Mouse (Mus musculus) liver, postnatal 0 days (tissue): ENCODE data around the gene Mtch2. TPM values are rescaled to one million over a fixed set of nuclear protein-coding genes. Genes with fewer than 3 reads are reported as not detected.
"Not testable (repeated sequence)": the region's sequence is repeated elsewhere in the genome, so short reads cannot be mapped to it uniquely, and the experiment has no call there.

Experiments
- ATAC-seq: fragments of 200-750 bp; cut with Nextera tagmentation; 2 replicates; pipeline ENCODE4 v1.8.0; 2017; ENCODE audit warnings: mild to moderate bottlenecking, moderate library complexity
- DNase-seq: peaks from one replicate; pipeline ENCODE4 v3.0.0-alpha.2; 2016
- H3K27ac ChIP-seq: fragments of 300-500 bp; sonication (generic); 2 replicates; pipeline ENCODE4 v1.5.1; 2014; ENCODE audit warnings: antibody characterized with exemption, moderate library complexity, mild to moderate bottlenecking, low read depth
- H3K27me3 ChIP-seq: fragments of 300-500 bp; sonication (generic); 2 replicates; pipeline ENCODE4 v1.6.1; 2014; ENCODE audit warnings: low read length, control low read depth, mixed read lengths; ENCODE audit not compliant: insufficient read depth
- H3K36me3 ChIP-seq: fragments of 300-500 bp; sonication (generic); replicated peaks from 2 replicates; pipeline ENCODE4 v1.6.1; 2014; ENCODE audit warnings: mild to moderate bottlenecking, control low read depth, low read length, moderate library complexity, mixed read lengths; ENCODE audit not compliant: insufficient read depth
- H3K4me1 ChIP-seq: fragments of 300-500 bp; sonication (generic); 2 replicates; pipeline ENCODE4 v1.6.1; 2014; ENCODE audit warnings: antibody characterized with exemption, mild to moderate bottlenecking, control low read depth; ENCODE audit not compliant: insufficient read depth
- H3K4me2 ChIP-seq: fragments of 300-500 bp; sonication (generic); 2 replicates; pipeline ENCODE4 v1.6.1; 2014; ENCODE audit warnings: low read depth, mild to moderate bottlenecking, low read length, moderate library complexity, mixed read lengths
- H3K4me3 ChIP-seq: fragments of 300-500 bp; sonication (generic); 2 replicates; pipeline ENCODE4 v1.5.1; 2014; ENCODE audit warnings: low read depth, low read length
- H3K9ac ChIP-seq: fragments of 300-500 bp; sonication (generic); replicated peaks from 2 replicates; pipeline ENCODE4 v1.6.1; 2014; ENCODE audit warnings: mild to moderate bottlenecking, moderate library complexity
- H3K9me3 ChIP-seq: fragments of 300-500 bp; sonication (generic); 2 replicates; pipeline ENCODE4 v1.6.1; 2016; ENCODE audit warnings: mild to moderate bottlenecking, control low read depth, low read length, mixed read lengths
- CTCF ChIP-seq: sonication (generic); IDR thresholded peaks from 2 replicates; pipeline ENCODE4 v1.5.1; 2016; ENCODE audit warnings: antibody characterized with exemption, low read depth
- EP300 ChIP-seq: IDR thresholded peaks from 2 replicates; pipeline ENCODE4 v1.6.1; 2016; ENCODE audit warnings: antibody characterized with exemption, low read depth, mild to moderate bottlenecking
- WGBS: fragments of 180-500 bp; shearing (Covaris S2); extraction: QIAGEN DNeasy Blood & Tissue Kit; methylation state at CpG from one replicate; pipeline ENCODE4 v1.1.7; 2014; ENCODE audit not compliant: insufficient replicate concordance; 5-methylcytosine and 5-hydroxymethylcytosine counted together
- polyA plus RNA-seq: library from polyadenylated mRNA; unstranded; fragments of >200 nt; fragmentation: Nextera tagmentation; extraction: Ambion mirVana; gene quantifications from 2 replicates; pipeline ENCODE4 v1.2.1, GENCODE M21; 2015

Mtch2 gene
- polyA plus RNA-seq, 1 experiment from 2014 or later = 182 TPM

GRCm38 (mm10) chr2:90881824-90882223 lies 34.9 kb downstream of the Mtch2 start:
- H3K27me3 ChIP-seq = peaks cover 33% of the 10 kb centered on the region
- no peak overlapping the region for H3K4me2 ChIP-seq
- no peak overlapping the region for H3K27ac ChIP-seq
- ATAC-seq (no peak), DNase-seq (no peak)
- TF ChIP-seq CTCF = no peak
- TF ChIP-seq EP300 = no peak
- no peaks in the 10 kb centered on the region for H3K36me3 ChIP-seq
- H3K4me1 ChIP-seq = peaks cover 7% of the 10 kb centered on the region
- H3K9me3 ChIP-seq = peaks cover 6% of the 10 kb centered on the region
- no peak overlapping the region for H3K9ac ChIP-seq
- 61% methylated on average over 2 of the region's 2 CpGs for WGBS
- no peak overlapping the region for H3K4me3 ChIP-seq

DNA sequence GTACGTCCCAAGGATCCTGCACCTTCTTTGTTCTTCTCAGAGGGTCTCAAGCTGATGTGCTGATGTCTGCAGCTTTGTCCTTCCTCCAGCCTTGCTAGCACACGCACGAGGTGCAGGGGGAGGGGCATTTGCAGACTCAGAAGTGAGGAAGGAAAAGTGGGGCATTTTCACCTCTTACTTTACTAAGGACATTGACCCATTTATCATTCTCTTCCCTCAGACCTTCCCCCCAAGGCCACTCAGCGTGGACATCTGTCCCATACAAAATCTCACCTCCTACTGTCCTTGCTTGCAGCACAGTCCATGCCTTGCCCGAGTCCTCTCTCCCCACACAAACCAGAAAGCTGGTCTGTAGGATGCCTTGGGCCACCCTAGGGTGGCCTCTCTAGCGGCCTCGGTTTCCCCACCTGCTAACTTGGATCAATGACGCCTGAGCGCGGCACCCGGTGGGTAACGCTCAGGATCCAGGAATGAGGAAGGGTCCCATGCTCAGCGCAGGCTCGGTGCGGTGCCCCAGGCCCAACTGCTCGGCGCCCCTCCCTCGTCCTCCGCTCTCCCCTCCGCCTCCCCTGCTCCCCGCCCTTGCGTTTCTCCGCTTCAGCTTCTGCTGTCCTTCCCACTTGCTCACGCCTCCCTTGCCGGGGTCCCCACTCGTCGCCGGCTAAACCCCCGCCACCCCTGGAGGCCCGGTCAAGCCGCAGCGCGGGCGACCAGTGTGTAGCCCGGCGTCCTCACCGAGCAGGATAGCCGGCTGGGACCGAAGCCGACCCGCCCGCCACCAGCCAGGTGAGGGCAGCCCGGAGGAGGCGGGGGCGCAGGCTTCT lies 38.5 kb downstream of the Mtch2 start, which contains the start of gene C1qtnf4:
TSS of gene C1qtnf4 (plus strand) at position 643 of the 824 bp plus-strand sequence.
- WGBS = 3% methylated on average over 39 of the region's 45 CpGs
- Histone ChIP-seq H3K9me3 (peaks cover 6% of the 10 kb centered on the region), H3K36me3 (no peaks in the 10 kb centered on the region), H3K27me3 (peaks cover 66% of the 10 kb centered on the region), H3K4me3 (peak within 1 kb of the TSS; percentile 38), H3K4me2 (peak within 1 kb of the TSS; percentile 76), H3K4me1 (peaks cover 21% of the 10 kb centered on the region), H3K9ac (no peak within 1 kb of the TSS), H3K27ac (no peak within 1 kb of the TSS)
- ATAC-seq (no peak), DNase-seq (no peak)
- no peak for TF ChIP-seq EP300
- TF ChIP-seq CTCF = no peak

DNA sequence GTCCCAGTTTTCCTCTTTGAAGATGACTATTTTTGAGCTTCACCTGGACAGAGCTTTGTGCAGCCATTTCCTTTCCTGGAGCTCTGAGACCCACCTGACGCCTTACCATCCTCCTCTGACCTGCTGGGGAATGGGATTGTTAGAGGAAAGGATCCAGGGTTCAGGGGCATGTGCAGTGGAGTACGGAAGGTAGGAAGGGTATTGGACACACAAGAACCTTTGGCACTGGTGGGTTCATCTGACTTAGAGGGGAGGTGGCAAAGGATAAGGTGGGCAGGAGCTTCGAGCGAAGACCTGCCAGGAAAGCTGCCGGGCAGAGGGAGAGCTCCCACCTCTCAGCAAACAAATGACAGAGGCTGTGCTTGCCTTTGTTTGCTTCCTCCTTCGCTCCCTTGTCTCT lies 39.5 kb downstream of the Mtch2 start:
- no peak overlapping the region for H3K27ac ChIP-seq
- no peak overlapping the region for H3K4me2 ChIP-seq
- DNase-seq (no peak), ATAC-seq (no peak)
- H3K9me3 ChIP-seq = peaks cover 6% of the 10 kb centered on the region
- peaks cover 21% of the 10 kb centered on the region for H3K4me1 ChIP-seq
- H3K4me3 ChIP-seq = no peak overlapping the region
- no peak overlapping the region for H3K9ac ChIP-seq
- peaks cover 67% of the 10 kb centered on the region for H3K27me3 ChIP-seq
- TF ChIP-seq EP300 = no peak
- no peak for TF ChIP-seq CTCF
- 31% methylated on average over 6 of the region's 6 CpGs for WGBS
- H3K36me3 ChIP-seq = no peaks in the 10 kb centered on the region

DNA sequence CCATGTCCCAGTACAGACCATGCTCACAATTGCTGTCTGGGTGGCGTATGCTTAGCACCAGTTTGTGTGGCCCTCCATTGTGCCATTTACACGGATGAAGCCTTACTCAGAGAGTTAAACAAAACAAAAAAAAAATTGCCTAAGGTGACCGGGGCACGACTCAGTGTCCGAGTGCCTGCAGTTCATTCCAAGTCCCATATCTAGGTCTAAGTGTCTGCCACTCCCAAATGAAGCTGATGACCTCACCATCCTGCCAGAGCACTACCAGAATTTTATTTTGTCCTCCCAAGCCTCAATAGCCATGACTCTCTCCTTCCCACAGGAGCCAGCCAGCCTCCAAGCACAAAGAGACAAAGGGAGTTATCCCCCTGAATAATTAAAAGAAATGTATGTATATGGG lies 40.7 kb downstream of the Mtch2 start:
- no peak overlapping the region for H3K27ac ChIP-seq
- no peak overlapping the region for H3K9ac ChIP-seq
- WGBS = 66% methylated on average over 5 of the region's 5 CpGs
- TF ChIP-seq EP300 (no peak), CTCF (no peak)
- DNase-seq (no peak), ATAC-seq (no peak)
- peaks cover 67% of the 10 kb centered on the region for H3K27me3 ChIP-seq
- no peak overlapping the region for H3K4me3 ChIP-seq
- H3K9me3 ChIP-seq = peaks cover 6% of the 10 kb centered on the region
- H3K36me3 ChIP-seq = no peaks in the 10 kb centered on the region
- H3K4me1 ChIP-seq = peaks cover 21% of the 10 kb centered on the region
- no peak overlapping the region for H3K4me2 ChIP-seq

DNA sequence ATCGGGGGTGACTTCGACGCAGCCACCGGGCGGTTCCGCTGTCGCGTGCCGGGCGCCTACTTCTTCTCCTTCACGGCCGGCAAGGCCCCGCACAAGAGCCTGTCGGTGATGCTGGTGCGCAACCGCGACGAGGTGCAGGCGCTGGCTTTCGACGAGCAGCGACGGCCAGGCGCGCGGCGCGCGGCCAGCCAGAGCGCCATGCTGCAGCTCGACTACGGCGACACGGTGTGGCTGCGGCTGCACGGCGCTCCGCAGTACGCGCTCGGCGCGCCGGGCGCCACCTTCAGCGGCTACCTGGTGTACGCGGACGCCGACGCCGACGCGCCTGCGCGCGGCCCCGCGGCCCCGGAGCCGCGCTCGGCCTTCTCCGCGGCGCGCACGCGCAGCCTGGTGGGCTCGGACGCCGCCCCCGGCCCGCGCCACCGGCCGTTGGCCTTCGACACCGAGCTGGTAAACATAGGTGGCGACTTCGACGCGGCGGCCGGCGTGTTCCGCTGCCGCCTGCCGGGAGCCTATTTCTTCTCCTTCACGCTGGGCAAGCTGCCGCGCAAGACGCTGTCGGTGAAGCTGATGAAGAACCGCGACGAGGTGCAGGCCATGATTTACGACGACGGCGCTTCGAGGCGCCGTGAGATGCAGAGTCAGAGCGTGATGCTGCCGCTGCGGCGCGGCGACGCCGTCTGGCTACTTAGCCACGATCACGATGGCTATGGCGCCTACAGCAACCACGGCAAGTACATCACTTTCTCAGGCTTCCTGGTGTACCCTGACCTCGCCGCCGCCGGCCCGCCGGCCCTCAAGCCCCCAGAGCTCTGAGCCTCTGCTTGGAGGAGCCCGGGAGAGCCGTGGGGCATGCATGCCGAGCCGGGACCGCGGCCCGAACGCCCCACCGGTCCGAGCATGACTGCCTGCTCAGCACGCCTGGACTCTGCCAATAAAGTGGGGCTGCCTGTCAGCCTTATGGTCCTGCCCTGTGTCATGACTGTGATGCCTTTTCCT lies 42.9 kb downstream of the Mtch2 start:
- Histone ChIP-seq H3K9me3 (no peaks in the 10 kb centered on the region), H3K27me3 (peaks cover 53% of the 10 kb centered on the region), H3K27ac (no peak overlapping the region; the same call in 1 of the 2 replicates), H3K4me3 (peak overlapping the region; percentile 60), H3K36me3 (peaks cover 2% of the 10 kb centered on the region; the same call in 1 of the 2 replicates), H3K4me2 (peak overlapping the region; percentile 82), H3K9ac (peak overlapping the region; percentile 47), H3K4me1 (peaks cover 29% of the 10 kb centered on the region)
- TF ChIP-seq EP300 (no peak), CTCF (no peak)
- DNase-seq = peak; percentile 65
- 4% methylated on average over 114 of the region's 133 CpGs for WGBS
- peak; percentile 78 for ATAC-seq

GRCm38 (mm10) chr2:90893673-90894298 lies 46.8 kb downstream of the Mtch2 start:
- Histone ChIP-seq H3K4me1 (peaks cover 22% of the 10 kb centered on the region), H3K4me3 (no peak overlapping the region), H3K9me3 (no peaks in the 10 kb centered on the region), H3K27me3 (peaks cover 14% of the 10 kb centered on the region), H3K27ac (peak overlapping the region; percentile 72), H3K4me2 (peak overlapping the region; percentile 53), H3K9ac (no peak overlapping the region), H3K36me3 (peaks cover 34% of the 10 kb centered on the region)
- DNase-seq (peak; percentile 51), ATAC-seq (peak; percentile 76)
- WGBS = 61% methylated on average over 6 of the region's 6 CpGs
- TF ChIP-seq EP300 = peak; percentile 80
- no peak for TF ChIP-seq CTCF

DNA sequence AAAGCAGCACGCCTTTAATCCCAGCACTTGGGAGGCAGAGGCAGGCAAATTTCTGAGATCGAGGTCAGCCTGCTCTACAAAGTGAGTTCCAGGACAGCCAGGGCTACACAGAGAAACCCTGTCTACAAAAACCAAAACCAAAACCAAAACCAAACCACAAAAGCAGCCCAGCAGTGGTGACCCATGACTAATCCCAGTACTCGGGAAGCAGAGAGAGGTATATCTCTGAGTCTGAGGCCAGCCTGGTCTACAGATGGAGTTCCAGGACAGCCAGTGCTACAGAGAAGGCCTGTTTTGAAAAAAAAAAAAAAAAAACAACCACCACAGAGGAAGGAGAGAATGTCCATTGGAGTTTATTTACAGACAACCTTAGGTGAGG lies 47.3 kb downstream of the Mtch2 start:
- peak overlapping the region; percentile 53 for H3K4me2 ChIP-seq
- H3K9me3 ChIP-seq, H3K9ac ChIP-seq, H3K4me3 ChIP-seq, DNase-seq, H3K27me3 ChIP-seq, ATAC-seq: not testable (repeated sequence)
- H3K27ac ChIP-seq = peak overlapping the region; percentile 72
- 51% methylated on average over 3 of the region's 3 CpGs for WGBS
- peaks cover 34% of the 10 kb centered on the region for H3K36me3 ChIP-seq
- H3K4me1 ChIP-seq = peaks cover 19% of the 10 kb centered on the region
